In genomic region chr11:85843347-85843692, GRCm38 (mm10) we compare ENCODE assay signal across 8 mouse cellular contexts. TPM values are rescaled to one million over a fixed set of nuclear protein-coding genes. Genes with fewer than 3 reads are reported as not detected.
DNase-seq lines count a peak whose midpoint lies in the region; ATAC-seq and TF ChIP-seq lines count a peak whose summit lies in the region.

No protein-coding gene starts in this region.

- H3K4me1 ChIP-seq in intestine, embryonic 14.5 days (replicated peaks; ENCODE audit: control insufficient read depth, insufficient read depth, low read length), result peaks cover 17% of the 10 kb centered on the region
- peaks cover 21% of the 10 kb centered on the region for H3K4me1 ChIP-seq in liver, postnatal 0 days (ENCODE audit: insufficient read depth)
- H3K4me1 ChIP-seq in neural tube, embryonic 14.5 days (ENCODE audit: control insufficient read depth, insufficient read depth, low read length), result peaks cover 12% of the 10 kb centered on the region

- no peak overlapping the region for H3K27ac ChIP-seq in layer of hippocampus, adult 2 months
- H3K27ac ChIP-seq in intestine, embryonic 14.5 days (ENCODE audit: low read depth), result peak overlapping the region; percentile 78
- no peak overlapping the region for H3K27ac ChIP-seq in liver, postnatal 0 days (ENCODE audit: low read depth)
- H3K27ac ChIP-seq in neural tube, embryonic 14.5 days (ENCODE audit: low read depth, low read length), result no peak overlapping the region

- H3K27me3 ChIP-seq in intestine, embryonic 14.5 days (replicated peaks; ENCODE audit: control insufficient read depth, insufficient read depth, low read length), result peaks cover 56% of the 10 kb centered on the region
- peaks cover 93% of the 10 kb centered on the region for H3K27me3 ChIP-seq in liver, postnatal 0 days (ENCODE audit: insufficient read depth, low read length)
- peaks cover 52% of the 10 kb centered on the region for H3K27me3 ChIP-seq in neural tube, embryonic 14.5 days (ENCODE audit: control insufficient read depth, insufficient read depth, low read length)

- peak in 1 of 2 experiments; percentile 52 for DNase-seq in layer of hippocampus, adult 2 months (ENCODE audit: low spot score in 2 of 2)
- no peak for DNase-seq in layer of hippocampus, postnatal 36 days
- DNase-seq in c-Kit-positive CD71-negative TER-119-negative erythroid progenitor cells, embryonic 14.5 days (ENCODE audit: low read depth), result peak; percentile 63
- DNase-seq in gastrocnemius, postnatal 25 days, result peak; percentile 86
- peak; percentile 91 for DNase-seq in intestine, embryonic 14.5 days (ENCODE audit: low spot score)
- peak; percentile 82 for DNase-seq in liver, postnatal 0 days
- peak; percentile 85 for DNase-seq in thymus, postnatal 4 days

- H3K36me3 ChIP-seq in intestine, embryonic 14.5 days (ENCODE audit: control insufficient read depth, insufficient read depth, low read length), result no peaks in the 10 kb centered on the region
- no peaks in the 10 kb centered on the region for H3K36me3 ChIP-seq in liver, postnatal 0 days (replicated peaks; ENCODE audit: insufficient read depth, low read length)
- H3K36me3 ChIP-seq in neural tube, embryonic 14.5 days (ENCODE audit: control insufficient read depth, insufficient read depth, low read length), result no peaks in the 10 kb centered on the region

- H3K9me3 ChIP-seq in intestine, embryonic 14.5 days (ENCODE audit: control insufficient read depth, low read length), result no peaks in the 10 kb centered on the region
- no peaks in the 10 kb centered on the region for H3K9me3 ChIP-seq in liver, postnatal 0 days (ENCODE audit: low read length)
- H3K9me3 ChIP-seq in neural tube, embryonic 14.5 days (ENCODE audit: control insufficient read depth, low read length), result no peaks in the 10 kb centered on the region

- H3K4me2 ChIP-seq in intestine, embryonic 14.5 days (ENCODE audit: low read length), result peak overlapping the region; percentile 84
- peak overlapping the region; percentile 82 for H3K4me2 ChIP-seq in liver, postnatal 0 days (ENCODE audit: low read depth, low read length)
- H3K4me2 ChIP-seq in neural tube, embryonic 14.5 days (ENCODE audit: low read depth, low read length), result peak overlapping the region; percentile 56

- ATAC-seq in intestine, embryonic 14.5 days (replicated peaks; ENCODE audit: low FRiP score, low TSS enrichment, low read depth), result peak; percentile 45
- peak; percentile 46 for ATAC-seq in liver, postnatal 0 days
- peak; percentile 43; the same call in 1 of the 2 replicates for ATAC-seq in neural tube, embryonic 14.5 days (ENCODE audit: low read depth)

- H3K9ac ChIP-seq in intestine, embryonic 14.5 days (ENCODE audit: low read length), result peak overlapping the region; percentile 52; the same call in 1 of the 2 replicates
- 0 out of 2 replicates have a peak overlapping the region, but pooled peaks have one; percentile 8 for H3K9ac ChIP-seq in liver, postnatal 0 days (replicated peaks)
- H3K9ac ChIP-seq in neural tube, embryonic 14.5 days (replicated peaks; ENCODE audit: low read depth, low read length), result no peak overlapping the region

- TF ChIP-seq EP300 in liver, postnatal 0 days (IDR thresholded peaks at IDR 0.05; ENCODE audit: low read depth), result no peak

- peak overlapping the region; percentile 31 for H3K4me3 ChIP-seq in layer of hippocampus, adult 2 months
- peak overlapping the region; percentile 50 for H3K4me3 ChIP-seq in intestine, embryonic 14.5 days (ENCODE audit: low read depth, low read length)
- peak overlapping the region; percentile 49 for H3K4me3 ChIP-seq in liver, postnatal 0 days (ENCODE audit: low read depth, low read length)
- H3K4me3 ChIP-seq in neural tube, embryonic 14.5 days (ENCODE audit: low read depth, low read length), result peak overlapping the region; percentile 11; the same call in 1 of the 2 replicates

- 0% methylated on average over 18 of the region's 18 CpGs for WGBS in intestine, embryonic 14.5 days
- 1% methylated on average over 18 of the region's 18 CpGs for WGBS in liver, postnatal 0 days (ENCODE audit: insufficient replicate concordance)
- WGBS in neural tube, embryonic 14.5 days, result 0% methylated on average over 18 of the region's 18 CpGs

- TF ChIP-seq CTCF in layer of hippocampus, adult 2 months (conservative IDR thresholded peaks at IDR 0.05), result peak; percentile 92
- TF ChIP-seq CTCF in liver, postnatal 0 days (IDR thresholded peaks at IDR 0.05; ENCODE audit: low read depth), result peak; percentile 86

RNA-seq across cellular contexts. Expression of gene Gm11444, which starts 6.8 kb away (rescaled TPM):
- not detected for total RNA-seq in layer of hippocampus, adult 2 months (2021)
- not detected for total RNA-seq in layer of hippocampus, postnatal 36 days (2021)
- not detected for total RNA-seq in gastrocnemius, postnatal 25 days (2021)
- polyA plus RNA-seq in intestine, embryonic 14.5 days (2014; fragmentation: Nextera tagmentation; extraction: Ambion mirVana), result not detected in 2 replicates
- polyA plus RNA-seq in liver, postnatal 0 days (2015; fragmentation: Nextera tagmentation; extraction: Ambion mirVana), result not detected in 2 replicates
- polyA plus RNA-seq in neural tube, embryonic 14.5 days (2014; fragmentation: Nextera tagmentation; extraction: Ambion mirVana), result not detected in 2 replicates

RNA-seq across cellular contexts. Expression of gene Tbx2, which starts 11.0 kb away (rescaled TPM):
- 1 to 10 TPM; 1.5 to 1.6 TPM for total RNA-seq in layer of hippocampus, adult 2 months (2021)
- total RNA-seq in layer of hippocampus, postnatal 36 days (2021), result 1 to 10 TPM; 1.2 to 1.4 TPM
- total RNA-seq in gastrocnemius, postnatal 25 days (2021), result 1 to 10 TPM; 2.7 to 3.6 TPM
- 7.2 and 7.7 TPM in 2 replicates for polyA plus RNA-seq in intestine, embryonic 14.5 days (2014; fragmentation: Nextera tagmentation; extraction: Ambion mirVana)
- 0.66 and 0.75 TPM in 2 replicates for polyA plus RNA-seq in liver, postnatal 0 days (2015; fragmentation: Nextera tagmentation; extraction: Ambion mirVana)
- 0.37 and 1.2 TPM in 2 replicates for polyA plus RNA-seq in neural tube, embryonic 14.5 days (2014; fragmentation: Nextera tagmentation; extraction: Ambion mirVana)

RNA-seq across cellular contexts. Expression of gene Tbx4, which starts 42.9 kb away (rescaled TPM):
- total RNA-seq in layer of hippocampus, adult 2 months (2021), result under 1 TPM; 0.13 to 0.22 TPM
- total RNA-seq in layer of hippocampus, postnatal 36 days (2021), result under 1 TPM; 0.20 to 0.22 TPM
- total RNA-seq in gastrocnemius, postnatal 25 days (2021), result 1 to 10 TPM; 1.2 to 1.4 TPM
- not detected in 2 replicates for polyA plus RNA-seq in intestine, embryonic 14.5 days (2014; fragmentation: Nextera tagmentation; extraction: Ambion mirVana)
- not detected in 2 replicates for polyA plus RNA-seq in liver, postnatal 0 days (2015; fragmentation: Nextera tagmentation; extraction: Ambion mirVana)
- 0.20 and 0.28 TPM in 2 replicates for polyA plus RNA-seq in neural tube, embryonic 14.5 days (2014; fragmentation: Nextera tagmentation; extraction: Ambion mirVana)

Comparison
In these comparisons a context has a peak if more than half of its experiments do, and no peak if none do; other contexts are left out.
1. DNase-seq: peak in c-Kit-positive CD71-negative TER-119-negative erythroid progenitor cells, embryonic 14.5 days (single experiment), gastrocnemius, postnatal 25 days (single experiment), intestine, embryonic 14.5 days (single experiment), liver, postnatal 0 days (single experiment) and thymus, postnatal 4 days (single experiment); none in layer of hippocampus, postnatal 36 days (0 of 2).
2. Peak in every context shown above with its lines, with median percentiles within 50 percentile points of each other: H3K4me3 ChIP-seq, ATAC-seq and H3K4me2 ChIP-seq.